Mouse (Mus musculus): Measurements from ENCODE around the gene Man1c1.

GRCm38 (mm10) chr4:134652720-134653119 is 51.4 kb downstream of the Man1c1 start:
- TF ChIP-seq CTCF (IDR thresholded peaks at IDR 0.05; ENCODE audit: extremely low read depth, insufficient read depth, insufficient read length, insufficient replicate concordance) = no peak
- no peak for TF ChIP-seq POLR2A (IDR thresholded peaks at IDR 0.05; ENCODE audit: low read depth, low read length)

Measured in spleen, adult 2 months (tissue).